Mouse (Mus musculus): ENCODE data around the gene Chid1. TPM values are rescaled to one million over a fixed set of nuclear protein-coding genes. Genes with fewer than 3 reads are reported as not detected.

The Chid1 gene
- total RNA-seq, 4 experiments from 2014 or later, result 57.5 to 69.9 (median 62.5) TPM

DNA sequence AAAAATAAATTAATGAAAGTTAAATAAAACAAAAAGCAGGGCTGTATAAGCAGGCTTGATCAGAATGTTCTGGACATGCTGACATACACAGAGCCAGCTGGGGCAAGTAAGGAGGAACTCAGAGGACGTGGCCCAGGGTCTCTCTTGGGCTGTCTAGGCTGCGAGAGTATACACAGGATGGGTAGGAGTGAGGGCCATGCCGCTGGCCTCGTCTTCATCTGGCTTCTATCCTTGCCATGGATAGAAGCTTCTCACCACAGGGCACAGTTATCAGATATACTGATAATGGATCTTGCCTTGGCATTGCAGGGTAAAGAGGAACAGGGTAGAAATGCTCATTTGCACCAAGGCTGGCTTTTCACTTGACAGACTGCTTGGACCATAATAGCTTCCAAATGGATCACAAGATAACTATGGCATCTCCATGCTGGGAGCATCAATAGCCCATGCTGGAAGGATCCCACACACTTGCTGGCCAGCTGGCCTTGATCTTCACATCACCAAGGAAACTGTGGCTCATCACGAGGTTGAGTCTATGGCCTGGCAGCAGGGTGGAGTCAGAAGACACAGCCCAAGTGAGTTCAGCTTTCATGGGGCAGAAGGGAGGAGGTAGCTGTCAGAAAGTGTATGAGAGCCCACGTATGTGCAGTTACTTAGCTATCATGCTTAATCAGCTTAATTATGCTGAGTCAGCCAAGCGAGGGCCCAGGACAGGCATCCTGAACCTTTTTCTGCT, 37.7 kb downstream of the Chid1 start:
- DNase-seq, result peak; percentile 64

DNA sequence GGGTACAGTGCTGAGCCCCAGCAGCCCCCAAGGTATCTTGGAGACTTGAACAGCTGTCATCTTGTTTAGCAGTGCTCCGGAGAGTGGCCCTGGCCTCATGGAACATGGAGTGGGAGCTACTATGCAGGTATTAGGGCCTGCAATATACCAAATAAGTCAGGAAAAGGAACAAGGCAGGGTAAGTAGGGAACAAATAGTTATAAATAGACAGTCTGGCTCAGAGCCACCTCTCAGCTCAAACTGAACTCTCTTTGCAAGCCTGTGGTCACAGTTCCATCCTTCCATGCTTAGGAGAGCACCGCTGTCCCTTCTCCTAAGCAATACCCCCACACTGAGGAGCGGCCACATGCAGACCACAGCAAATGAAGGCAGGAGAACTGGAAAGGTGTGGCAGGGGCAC, 42.1 kb downstream of the Chid1 start:
- no peak for DNase-seq

DNA sequence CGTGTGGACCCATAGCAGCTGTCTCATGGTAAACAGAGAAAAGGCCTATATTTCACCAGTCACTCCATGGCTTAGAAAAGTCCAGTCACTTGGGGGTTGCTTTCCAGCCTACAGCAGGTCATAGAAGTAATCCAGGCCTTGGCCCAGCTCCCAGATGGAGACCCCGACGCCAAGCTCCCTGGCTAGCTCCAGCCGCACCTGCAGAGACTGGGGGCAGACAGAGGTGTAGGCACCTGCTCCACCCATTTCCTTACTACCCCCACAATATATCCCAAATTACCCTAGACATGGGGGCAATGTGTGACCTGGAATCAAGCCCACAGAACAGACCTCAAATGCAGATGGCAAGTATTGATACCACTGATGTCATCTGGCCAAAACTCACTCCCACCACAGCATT, 43.7 kb downstream of the Chid1 start:
- DNase-seq, result no peak

DNA sequence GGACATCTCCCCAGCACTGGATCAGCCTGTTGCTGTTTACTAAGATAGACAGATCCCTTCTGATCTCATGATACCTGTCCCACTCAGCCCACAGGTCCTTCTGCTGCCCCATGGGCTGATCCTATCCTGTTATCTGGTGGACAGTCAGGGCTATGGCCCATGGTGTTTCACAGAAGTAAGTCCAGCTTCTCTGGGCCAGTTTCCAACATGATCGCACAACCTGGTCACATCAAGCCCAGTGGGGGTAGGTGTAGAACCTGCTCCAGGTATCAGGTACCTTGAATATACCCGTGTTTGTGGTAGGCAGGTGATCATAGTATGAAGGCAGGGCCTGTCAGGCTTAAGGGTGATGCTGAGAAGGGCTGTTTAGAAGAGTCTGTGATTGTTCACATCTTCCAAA, 44.3 kb downstream of the Chid1 start:
- DNase-seq, result no peak

DNA sequence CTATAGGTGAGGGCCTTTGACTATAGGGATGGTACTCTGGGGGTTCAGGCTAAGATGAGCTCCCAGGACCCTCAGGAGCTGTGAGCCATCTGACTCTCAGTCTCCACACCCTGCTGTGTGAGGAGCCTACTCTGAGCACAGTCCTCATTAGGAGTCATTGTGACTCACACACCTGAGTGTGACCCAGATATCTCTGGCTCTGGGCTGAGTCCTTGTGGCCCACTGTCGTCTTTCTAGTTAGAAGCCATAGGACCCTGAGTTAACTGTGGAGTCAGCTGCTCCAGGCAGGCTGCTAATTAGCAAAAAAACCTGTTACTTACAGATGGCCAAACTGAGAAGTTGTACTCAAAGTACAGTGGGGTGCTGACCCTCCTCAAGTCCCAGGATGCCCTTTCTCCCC, 45.9 kb downstream of the Chid1 start:
- DNase-seq, result no peak

DNA sequence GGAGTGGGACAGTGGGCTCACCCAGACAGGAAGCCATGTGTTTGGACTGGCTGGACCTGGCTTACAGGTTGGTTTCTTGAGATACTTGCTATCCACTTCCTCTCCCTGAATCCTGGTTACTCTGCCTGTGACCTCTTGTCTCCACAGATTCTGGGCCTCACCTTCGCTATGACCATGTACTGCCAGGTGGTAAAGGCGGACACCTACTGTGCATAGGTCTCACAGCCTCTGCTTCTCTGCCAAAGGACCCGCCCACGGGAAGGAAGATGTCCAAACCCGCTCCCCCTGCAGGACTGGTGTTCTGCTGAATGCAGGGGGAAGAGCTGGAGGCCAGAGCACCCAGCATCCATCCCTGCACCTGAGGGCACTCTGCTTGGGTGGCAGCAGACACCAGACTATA, 46.9 kb downstream of the Chid1 start:
- DNase-seq, result no peak

DNA sequence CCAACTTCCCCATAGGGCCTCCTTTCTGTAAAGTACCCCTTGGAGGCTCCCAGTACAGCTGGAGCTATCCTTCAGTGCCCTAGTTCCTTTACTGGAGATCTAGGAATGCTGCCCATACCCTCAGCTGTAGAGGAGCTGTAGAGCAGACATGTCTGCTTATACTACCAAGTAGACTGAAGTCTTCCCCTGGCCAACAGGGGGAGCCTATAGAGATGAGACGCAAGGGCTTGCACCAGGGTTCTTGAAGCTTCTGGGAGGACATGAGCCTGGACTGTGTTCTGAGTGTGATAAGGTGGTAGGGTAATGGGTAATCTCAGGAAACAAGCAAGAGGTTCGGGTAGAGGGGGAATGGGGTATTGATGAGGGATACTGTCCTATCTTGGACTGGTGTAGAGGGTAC, 48.5 kb downstream of the Chid1 start:
- no peak for DNase-seq

DNA sequence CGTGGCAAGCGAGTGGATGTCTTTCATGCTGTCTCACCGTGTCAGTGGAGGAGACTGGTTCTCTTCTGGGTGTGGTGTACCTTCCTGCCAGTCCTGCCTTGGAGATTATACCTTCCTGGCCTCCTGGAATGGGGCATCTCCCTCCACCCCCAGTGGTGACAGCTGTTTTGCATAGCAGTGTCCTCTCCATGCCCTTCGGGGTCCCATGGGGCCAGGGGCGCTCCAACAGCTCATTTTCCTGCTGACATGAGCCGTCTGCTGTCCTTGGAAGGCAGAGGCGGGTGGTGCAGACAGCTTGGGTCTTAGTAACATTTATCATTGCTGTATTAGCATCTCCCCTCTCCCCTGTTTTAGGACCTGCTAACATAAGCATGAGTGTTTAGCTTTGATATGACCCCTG, 52.5 kb downstream of the Chid1 start:
- DNase-seq, result no peak

DNA sequence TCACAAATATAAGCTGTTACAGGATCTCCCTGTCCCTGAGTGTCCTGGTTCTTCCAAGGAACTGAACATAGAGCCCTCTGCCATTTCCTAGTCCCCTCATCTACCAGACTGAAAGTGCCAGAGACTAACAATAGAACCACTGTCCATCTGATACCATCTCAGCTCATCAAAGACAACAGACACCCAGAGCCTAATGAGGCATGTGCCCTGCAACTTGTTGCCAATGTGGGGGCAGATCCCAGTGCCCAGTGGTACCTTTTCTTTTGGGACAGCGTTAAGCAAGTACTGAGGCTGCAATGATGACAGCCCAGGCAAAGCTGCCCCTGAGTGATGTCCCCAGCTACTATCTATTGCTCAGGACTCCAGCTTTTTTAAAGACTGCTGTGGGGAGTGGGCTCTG, 53.4 kb downstream of the Chid1 start:
- DNase-seq, result no peak

DNA sequence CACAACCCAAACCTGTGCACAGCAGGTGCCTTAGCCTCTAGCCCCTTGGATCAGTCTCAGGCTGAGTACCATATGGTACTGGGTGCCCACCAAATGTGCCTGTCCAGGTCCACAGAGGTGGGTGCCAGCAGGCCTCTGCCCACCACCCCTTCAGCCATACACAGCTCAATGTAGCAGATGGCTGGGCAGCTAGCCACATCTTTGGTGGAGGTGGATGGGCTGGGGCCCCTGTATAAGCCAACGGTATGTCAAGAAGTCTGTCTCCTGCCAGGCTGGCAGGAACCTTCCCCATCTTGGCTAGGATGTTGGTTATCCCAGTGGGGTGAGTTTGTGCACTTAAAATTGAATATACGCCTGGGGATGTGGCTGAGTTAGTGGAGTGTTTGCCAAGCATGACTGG, 54.1 kb downstream of the Chid1 start:
- DNase-seq, result no peak

DNA sequence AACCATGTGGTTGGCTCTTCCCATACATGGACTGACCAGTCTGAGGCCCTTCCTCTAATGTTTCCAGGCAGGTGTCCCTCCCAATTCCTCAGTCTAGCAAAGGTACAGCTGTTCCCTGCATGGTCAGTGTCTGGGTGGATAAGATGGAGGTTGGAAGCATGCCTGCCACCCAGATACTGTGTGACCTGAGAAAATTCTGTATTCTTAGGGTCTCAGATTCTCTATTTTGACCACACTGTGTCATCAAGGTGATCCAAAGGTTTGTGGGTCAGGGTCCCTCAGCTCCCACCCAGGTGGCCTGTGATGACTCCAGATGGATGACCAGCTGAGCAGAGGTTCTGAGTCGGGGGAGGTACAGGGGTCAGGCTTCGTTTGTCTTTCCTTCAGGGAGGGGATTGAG, 54.5 kb downstream of the Chid1 start:
- DNase-seq, result no peak

DNA sequence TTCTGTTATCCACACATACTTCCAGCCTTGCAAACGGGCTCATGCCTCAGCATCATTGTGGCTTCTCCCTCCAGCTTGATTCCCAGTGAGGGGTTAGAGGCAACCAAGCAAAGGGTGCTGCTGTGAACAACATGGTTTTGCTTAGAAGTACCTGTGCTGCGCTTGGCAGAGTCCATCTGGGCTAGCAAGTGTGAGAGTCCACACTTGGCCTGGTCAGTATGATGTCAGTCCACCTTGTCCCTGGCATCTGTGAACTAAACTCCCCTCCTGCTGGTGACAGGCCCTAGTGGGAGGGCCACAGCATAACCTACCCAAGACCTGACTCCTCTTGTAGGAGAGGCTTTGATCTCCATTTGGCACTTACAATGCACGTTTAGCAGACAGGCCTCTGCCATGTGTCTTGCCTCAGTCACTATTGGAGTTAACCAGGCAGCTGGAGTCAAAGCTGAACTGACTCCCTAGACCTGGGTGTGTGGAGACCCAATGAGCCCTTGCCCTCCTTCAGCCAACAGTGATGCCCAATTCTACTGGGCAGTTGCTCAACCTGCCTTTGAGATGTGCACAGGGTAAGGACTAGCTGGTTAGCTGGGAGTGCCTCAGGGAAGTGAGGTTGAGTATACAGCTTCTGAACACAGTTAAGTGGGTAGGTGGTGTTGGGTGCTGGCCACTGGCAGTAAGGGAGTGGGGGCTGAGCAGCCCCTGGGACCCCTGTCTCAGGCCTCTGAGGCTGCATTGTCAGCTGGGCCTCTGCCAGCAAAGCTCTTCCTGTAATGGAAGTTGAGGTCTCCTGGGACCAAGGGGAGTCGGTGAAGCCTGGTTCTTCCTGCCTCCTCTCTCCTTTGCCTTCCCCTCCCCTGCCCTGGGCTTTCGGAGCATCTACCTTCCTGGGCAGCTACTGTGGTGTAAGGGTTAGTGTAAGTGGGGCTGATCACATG, 55.2 kb downstream of the Chid1 start:
- DNase-seq, result no peak

DNA sequence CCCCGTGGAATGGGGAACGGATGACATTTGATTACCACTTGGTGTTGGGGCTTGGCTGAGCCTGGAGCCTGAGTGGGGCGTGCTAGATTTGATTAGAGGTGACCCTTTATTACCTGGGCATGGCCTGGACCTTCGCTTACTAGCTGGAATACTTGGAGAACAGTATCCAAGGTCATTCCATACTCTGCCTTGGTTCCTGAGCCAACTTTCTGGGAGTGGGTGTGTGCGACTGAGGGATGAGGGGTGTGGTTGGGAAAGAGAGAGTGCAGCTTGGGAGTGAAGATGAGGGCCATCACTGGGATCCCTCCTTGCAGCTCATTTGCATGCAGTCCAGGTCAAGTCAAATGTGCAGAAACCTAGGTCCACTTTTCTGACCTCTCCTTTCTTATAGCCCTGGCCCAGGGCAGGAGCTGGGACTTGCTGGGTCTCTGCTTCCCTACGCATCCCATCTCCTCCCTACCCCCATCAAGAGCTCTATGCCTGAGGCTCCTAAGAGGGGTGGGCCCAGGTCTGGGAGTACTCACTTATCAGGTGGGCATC, 56.5 kb downstream of the Chid1 start:
- DNase-seq, result no peak

DNA sequence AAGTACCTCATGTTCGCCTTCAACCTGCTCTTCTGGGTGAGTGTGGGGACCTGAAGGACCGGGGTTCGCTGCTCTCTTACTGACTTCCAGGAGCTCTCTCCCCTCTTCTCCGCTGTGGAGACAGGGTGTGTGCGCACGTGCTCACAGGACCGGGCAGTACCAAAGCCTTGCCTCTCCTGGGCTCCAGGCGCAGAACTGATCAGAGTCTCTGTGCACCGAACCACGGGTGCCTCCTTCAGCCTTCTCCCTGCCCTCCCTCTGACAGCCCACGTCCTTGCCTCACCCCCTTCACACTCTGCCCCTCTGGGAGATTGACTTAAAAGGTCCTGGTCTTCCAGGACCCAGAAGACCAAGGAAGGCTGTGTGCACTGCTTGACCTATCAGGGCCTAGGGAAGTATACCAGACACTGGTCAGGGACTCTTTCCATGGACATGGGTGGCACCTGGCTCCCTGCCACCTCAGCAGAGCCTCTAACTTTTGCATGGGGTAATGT, 57.1 kb downstream of the Chid1 start:
- DNase-seq, result no peak

DNA sequence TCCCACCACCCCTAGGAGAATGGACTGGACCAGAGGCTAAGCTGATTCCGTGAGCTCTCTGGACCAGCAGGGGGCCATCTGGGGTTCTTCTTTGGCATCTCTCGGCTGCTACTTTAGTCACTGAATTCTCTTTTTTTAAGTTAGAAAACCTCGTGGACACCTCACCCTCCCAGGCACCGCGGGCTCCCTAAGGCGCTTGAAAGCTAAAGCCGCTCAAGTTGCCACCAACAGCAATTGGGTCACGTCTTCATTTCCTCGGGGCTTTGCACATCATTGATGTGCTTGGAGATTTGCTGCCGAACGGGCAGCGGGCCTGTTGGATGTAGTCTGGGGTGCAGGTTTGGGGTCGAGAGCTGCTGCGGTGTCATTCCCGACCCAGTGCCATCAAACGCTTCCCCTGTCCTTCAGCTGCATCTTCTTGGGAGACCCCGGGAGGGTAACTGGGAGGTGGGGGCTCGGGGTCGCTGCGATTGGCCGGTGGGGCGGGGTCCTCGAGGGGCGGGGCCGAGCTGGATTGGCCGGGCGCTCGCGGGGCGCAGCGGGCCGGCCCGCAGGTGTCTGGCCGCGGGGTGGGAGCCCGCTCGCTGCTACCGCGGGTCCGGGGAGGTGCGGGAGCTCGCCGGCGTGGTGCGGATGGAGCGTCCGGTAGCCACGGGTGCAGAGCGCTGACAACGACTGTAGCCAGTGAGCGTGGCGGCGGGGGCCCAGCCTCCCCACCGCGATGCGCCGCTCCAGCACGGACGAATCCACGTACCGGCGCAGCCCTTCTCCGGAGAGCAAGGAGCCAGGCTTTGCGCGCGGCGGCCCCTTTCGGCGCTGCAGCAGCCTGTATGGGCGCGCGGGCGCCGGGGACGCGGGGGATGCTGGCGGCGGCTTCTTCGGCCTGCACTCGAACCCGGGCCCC, 57.9 kb downstream of the Chid1 start:
- DNase-seq, result peak; percentile 50

DNA sequence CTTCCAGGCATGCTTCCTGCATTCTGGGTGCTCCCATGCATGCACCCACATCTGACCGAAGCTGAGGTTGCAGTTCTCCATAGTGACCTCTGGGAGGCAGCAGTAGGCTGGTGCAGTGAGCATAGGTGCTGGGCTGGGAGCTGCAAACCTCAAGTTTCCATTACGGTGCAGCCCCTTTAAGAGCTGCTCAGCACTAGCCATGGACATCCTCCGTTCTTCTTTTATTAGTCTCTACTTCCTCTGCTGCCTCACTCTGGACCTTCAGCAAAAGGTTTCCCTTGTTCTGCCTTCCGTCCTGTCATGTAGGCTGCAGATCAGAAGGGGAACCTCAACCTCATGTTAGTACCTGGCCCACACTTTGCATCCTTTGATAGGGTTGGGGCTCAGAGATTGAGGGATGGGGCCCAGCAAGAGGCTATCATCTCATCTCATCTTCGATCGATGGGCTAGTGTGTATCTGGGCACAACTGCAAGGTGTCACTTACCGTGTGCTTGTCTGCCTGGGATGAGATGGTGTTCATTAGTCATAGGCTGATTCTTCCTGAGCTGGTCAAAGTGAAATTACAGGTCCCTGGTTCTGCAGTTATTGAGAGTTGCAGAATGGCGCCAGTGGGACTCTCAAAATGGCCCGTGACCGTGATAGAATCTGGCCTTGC, 58.7 kb downstream of the Chid1 start:
- peak; percentile 51 for DNase-seq

DNA sequence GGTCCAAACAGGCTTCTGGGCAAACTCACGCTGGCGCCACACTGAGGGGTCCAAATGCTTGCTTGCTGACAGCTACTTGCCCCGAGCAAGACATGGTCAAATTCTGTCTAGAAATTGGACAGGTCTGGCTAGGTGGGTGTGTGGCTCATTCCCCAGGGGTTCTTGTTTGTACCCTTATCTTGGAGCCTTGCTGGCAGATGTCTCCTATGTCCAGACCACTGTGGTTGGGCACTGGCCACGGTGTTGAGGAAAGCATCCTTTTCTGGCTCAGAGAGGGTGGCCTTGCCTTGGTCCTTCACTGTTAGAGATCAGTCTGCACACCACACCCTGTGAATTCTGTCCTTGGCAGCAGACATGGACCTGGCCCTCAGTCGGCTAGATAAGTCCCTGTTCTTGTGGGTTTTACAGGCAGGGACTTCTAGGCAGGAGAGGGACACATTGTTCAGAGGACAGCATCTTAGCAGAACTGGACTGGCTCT, 61.3 kb downstream of the Chid1 start:
- peak; percentile 59 for DNase-seq

DNA sequence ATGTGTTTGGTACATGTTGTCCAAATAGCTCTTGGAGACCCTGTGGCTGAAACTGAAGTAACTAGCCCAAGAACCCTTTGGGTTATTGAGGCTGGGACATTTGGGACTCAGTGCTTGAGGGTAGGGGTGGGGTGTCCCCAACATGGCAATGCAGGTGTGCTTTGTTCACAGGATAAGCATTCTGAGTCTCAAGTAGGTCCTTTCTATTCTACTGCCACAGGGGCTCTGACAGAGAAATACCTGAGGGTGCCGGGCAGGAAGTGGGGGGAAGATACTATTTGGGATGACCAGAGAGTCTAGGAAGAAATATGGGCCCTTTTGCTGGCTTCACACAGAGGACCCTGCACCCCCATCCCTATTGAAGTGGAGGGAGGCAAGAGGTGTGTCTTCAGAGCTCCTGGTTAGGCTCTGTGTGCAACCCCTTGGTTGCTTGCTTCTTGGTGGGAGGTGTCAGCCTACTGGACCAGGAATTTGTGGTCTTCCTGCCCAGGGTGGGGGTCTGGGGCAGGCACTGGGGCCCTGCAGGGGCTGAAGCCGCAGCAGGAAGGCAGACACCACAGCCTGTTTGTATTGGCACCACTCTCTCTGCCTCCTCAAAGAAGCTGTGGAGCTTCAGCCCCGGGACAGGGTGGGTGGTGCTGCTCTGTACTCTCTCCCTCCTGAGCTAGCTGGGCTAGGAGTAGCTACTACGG, 61.9 kb downstream of the Chid1 start:
- no peak for DNase-seq

DNA sequence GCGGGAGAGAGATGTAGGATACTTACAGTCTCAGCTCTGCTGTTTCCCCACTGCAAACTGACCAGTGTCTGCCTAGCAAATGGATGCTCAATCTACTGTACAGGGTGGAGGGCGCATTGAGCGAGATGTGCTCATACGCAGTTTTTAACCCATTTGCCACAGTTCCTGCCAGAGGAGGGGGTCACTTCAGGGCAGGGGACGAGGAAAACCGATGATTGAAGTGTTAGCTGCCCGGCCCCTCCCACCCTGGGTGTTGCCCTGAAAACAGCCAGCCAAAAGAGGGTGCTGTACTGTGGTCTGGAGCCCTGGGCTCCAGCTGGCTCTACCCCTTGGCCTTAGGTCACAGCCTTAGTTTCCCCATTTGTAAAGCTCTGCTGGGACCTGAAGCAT, 62.7 kb downstream of the Chid1 start:
- DNase-seq, result no peak

DNA sequence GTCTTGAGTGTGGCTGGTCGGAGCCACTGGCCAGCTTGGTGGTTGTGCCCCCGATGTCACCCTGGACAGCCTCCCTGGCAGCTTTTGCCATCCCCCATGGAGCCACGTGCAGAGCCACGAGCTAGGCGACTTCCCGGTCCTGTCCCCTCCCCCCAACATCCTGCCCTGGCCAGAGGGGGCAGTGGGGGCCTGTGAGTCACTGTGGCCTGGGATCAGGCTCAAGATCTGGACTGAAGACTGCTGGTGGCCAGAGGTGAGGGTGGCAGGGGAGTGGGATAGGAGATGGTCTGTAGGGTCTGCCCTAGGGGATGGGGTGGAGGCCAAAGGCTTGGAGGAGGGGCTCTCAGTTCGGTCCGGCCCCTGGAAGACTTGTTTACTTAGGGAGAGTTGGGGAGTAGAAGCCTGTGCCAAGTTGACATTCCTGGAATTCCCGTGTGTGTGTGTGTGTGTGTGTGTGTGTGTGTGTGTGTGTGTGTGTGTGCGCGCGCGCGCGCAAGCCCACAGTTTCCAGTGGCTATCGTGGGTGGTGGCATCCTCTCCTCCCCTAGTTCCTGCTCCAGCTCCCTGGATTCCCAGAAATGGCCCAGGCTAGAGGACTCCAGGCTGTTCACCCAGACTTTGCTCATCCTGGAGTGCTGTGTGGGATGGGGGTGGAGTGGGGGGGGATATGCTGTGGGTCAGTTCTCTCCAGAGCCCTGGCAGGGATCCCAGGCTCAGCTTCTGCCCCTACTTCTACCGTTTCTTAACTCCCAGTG, 63.3 kb downstream of the Chid1 start:
- DNase-seq, result peak; percentile 94

Data from adrenal gland, adult 8-10 months (tissue).